Mouse (Mus musculus) A20 (cell line): ENCODE measurements around the gene Pnmal2.
"Not testable (repeated sequence)": the region's sequence is repeated elsewhere in the genome, so short reads cannot be mapped to it uniquely, and the experiment has no call there.

Experiments
- DNase-seq: peaks from one replicate; pipeline ENCODE4 v3.0.0-alpha.2; 2011; ENCODE audit warnings: low read depth, low spot score

Pnmal2 gene

GRCm38 (mm10) chr7:16944808-16945315 lies 380 bp downstream of the Pnmal2 start:
- no peak for DNase-seq

GRCm38 (mm10) chr7:16945419-16945818 lies 937 bp downstream of the Pnmal2 start:
- no peak for DNase-seq

GRCm38 (mm10) chr7:16946441-16947348 lies 2.2 kb downstream of the Pnmal2 start:
- DNase-seq, result no peak

GRCm38 (mm10) chr7:16947349-16947895 lies 2.9 kb downstream of the Pnmal2 start:
- DNase-seq, result no peak

- no peak for DNase-seq
Measured at GRCm38 (mm10) chr7:16947959-16948361, 3.5 kb downstream of the Pnmal2 start.

- no peak for DNase-seq
Measured at GRCm38 (mm10) chr7:16948923-16949458, 4.5 kb downstream of the Pnmal2 start.

GRCm38 (mm10) chr7:16949908-16950841 lies 5.7 kb downstream of the Pnmal2 start:
- peak; percentile 88 for DNase-seq

GRCm38 (mm10) chr7:16950861-16951635 lies 6.6 kb downstream of the Pnmal2 start:
- peak; percentile 96 for DNase-seq

- not testable (repeated sequence) for DNase-seq
Measured at GRCm38 (mm10) chr7:16953776-16954175, 9.3 kb downstream of the Pnmal2 start.

- DNase-seq, result no peak
Measured at GRCm38 (mm10) chr7:16955712-16956111, 11.2 kb downstream of the Pnmal2 start.

GRCm38 (mm10) chr7:16956410-16957265 lies 12.2 kb downstream of the Pnmal2 start:
- no peak for DNase-seq

GRCm38 (mm10) chr7:16959539-16960187 lies 15.2 kb downstream of the Pnmal2 start, which contains the start of gene Pnmal1:
TSS of gene Pnmal1 (plus strand) at chr7:16959679.
- no peak for DNase-seq

- DNase-seq, result no peak
Measured at GRCm38 (mm10) chr7:16961678-16962077, 17.2 kb downstream of the Pnmal2 start.

- DNase-seq, result no peak
Measured at GRCm38 (mm10) chr7:16968414-16968813, 23.9 kb downstream of the Pnmal2 start.

- peak; percentile 67 for DNase-seq
Measured at GRCm38 (mm10) chr7:16971160-16971559, 26.7 kb downstream of the Pnmal2 start.

GRCm38 (mm10) chr7:16974018-16974417 lies 29.5 kb downstream of the Pnmal2 start:
- peak; percentile 41 for DNase-seq

GRCm38 (mm10) chr7:16976298-16976697 lies 31.8 kb downstream of the Pnmal2 start:
- DNase-seq, result no peak

GRCm38 (mm10) chr7:16978173-16978572 lies 33.7 kb downstream of the Pnmal2 start:
- no peak for DNase-seq

GRCm38 (mm10) chr7:16978593-16978992 lies 34.1 kb downstream of the Pnmal2 start:
- no peak for DNase-seq
